Mouse (Mus musculus): ENCODE results near the gene 2510002D24Rik.

DNA sequence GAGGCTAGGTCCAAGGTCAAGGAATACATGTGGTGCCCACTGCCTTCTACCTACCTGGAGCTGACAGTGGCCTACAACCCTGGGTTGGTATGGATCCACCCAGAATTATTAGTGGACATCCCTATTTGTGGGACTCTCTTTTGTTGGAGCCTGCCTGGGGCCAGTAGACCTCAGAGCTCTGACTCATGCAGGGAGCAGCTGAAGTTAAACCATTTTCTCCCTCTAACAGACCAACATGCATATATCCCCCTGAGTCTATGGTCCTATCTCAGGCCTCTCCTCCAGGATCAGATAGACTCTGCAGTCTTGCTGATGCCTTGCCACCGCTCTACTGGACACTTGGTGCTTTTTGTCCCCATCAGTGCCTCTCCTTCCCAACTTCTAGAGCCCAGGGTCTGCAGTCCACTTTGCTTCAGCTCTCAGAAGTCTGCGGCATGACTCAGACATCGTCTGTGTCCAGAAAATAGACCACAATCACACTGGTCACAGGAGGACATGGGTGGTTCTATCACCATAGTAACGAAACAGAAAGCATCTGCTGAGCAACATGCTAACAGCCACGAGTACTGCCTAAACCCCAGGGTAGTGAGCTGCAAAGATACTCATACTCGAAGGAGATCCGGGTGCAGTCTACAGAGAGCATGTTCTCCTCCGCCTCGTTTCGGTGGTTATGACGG is 41.0 kb upstream of the 2510002D24Rik start:
- TF ChIP-seq CTCF (IDR thresholded peaks at IDR 0.05; ENCODE audit: insufficient read depth, low read length) (no peak), POLR2A (IDR thresholded peaks at IDR 0.05; ENCODE audit: borderline replicate concordance, extremely low read depth, low read depth, low read length) (no peak)

Measured in lung, adult 2 months (tissue).